Mouse (Mus musculus) embryo, embryonic 11 days (tissue): ENCODE measurements around the gene Ryr3.
A peak's percentile ranks its signal among the peaks of the same experiment; 100 is the strongest.

Experiments
- DNase-seq: peaks from one replicate; pipeline ENCODE4 v3.0.0-alpha.2; 2015

The Ryr3 gene

GRCm38 (mm10) chr2:113216746-113217461 is at the start of gene Ryr3:
TSS of gene Ryr3 (minus strand) at chr2:113217096.
- peak; percentile 77 for DNase-seq

GRCm38 (mm10) chr2:113238871-113239270 is 22.0 kb upstream of the Ryr3 start:
- no peak for DNase-seq

- no peak for DNase-seq
Measured at GRCm38 (mm10) chr2:113236993-113237392, 20.1 kb upstream of the Ryr3 start.

- peak; percentile 83 for DNase-seq
Measured at GRCm38 (mm10) chr2:113234559-113234958, 17.7 kb upstream of the Ryr3 start.

- DNase-seq, result no peak
Measured at GRCm38 (mm10) chr2:113233356-113233755, 16.5 kb upstream of the Ryr3 start.

GRCm38 (mm10) chr2:113216105-113216745 is 671 bp downstream of the Ryr3 start:
- peak; percentile 19 for DNase-seq

GRCm38 (mm10) chr2:113210023-113210422 is 6.9 kb downstream of the Ryr3 start:
- DNase-seq, result no peak

GRCm38 (mm10) chr2:113209263-113209662 is 7.6 kb downstream of the Ryr3 start:
- DNase-seq, result no peak

GRCm38 (mm10) chr2:113202857-113203256 is 14.0 kb downstream of the Ryr3 start:
- no peak for DNase-seq

GRCm38 (mm10) chr2:113199030-113199679 is 17.7 kb downstream of the Ryr3 start:
- DNase-seq, result no peak

- no peak for DNase-seq
Measured at GRCm38 (mm10) chr2:113187158-113187557, 29.7 kb downstream of the Ryr3 start.

GRCm38 (mm10) chr2:113181701-113182100 is 35.2 kb downstream of the Ryr3 start:
- peak; percentile 50 for DNase-seq

GRCm38 (mm10) chr2:113178047-113178446 is 38.8 kb downstream of the Ryr3 start:
- DNase-seq, result no peak

GRCm38 (mm10) chr2:113176337-113176736 is 40.6 kb downstream of the Ryr3 start:
- no peak for DNase-seq

- no peak for DNase-seq
Measured at GRCm38 (mm10) chr2:113168096-113168495, 48.8 kb downstream of the Ryr3 start.

GRCm38 (mm10) chr2:113161494-113161893 is 55.4 kb downstream of the Ryr3 start:
- no peak for DNase-seq

GRCm38 (mm10) chr2:113137766-113138165 is 79.1 kb downstream of the Ryr3 start:
- DNase-seq, result no peak

- DNase-seq, result no peak
Measured at GRCm38 (mm10) chr2:113123476-113123875, 93.4 kb downstream of the Ryr3 start.

GRCm38 (mm10) chr2:113119080-113119479 is 97.8 kb downstream of the Ryr3 start:
- no peak for DNase-seq

- DNase-seq, result no peak
Measured at GRCm38 (mm10) chr2:113116788-113117187, 100.1 kb downstream of the Ryr3 start.

GRCm38 (mm10) chr2:113115897-113116283 is 101.0 kb downstream of the Ryr3 start:
- DNase-seq, result no peak

- DNase-seq, result no peak
Measured at GRCm38 (mm10) chr2:113115248-113115896, 101.5 kb downstream of the Ryr3 start.

GRCm38 (mm10) chr2:113104609-113105008 is 112.3 kb downstream of the Ryr3 start:
- no peak for DNase-seq

GRCm38 (mm10) chr2:113095184-113095583 is 121.7 kb downstream of the Ryr3 start:
- DNase-seq, result no peak
